Mouse (Mus musculus) cerebellum, adult 8-10 months (tissue): Measurements from ENCODE around the gene Gbp3.

Experiments used
- DNase-seq: peaks from one replicate; pipeline ENCODE4 v3.0.0; 2022

The Gbp3 gene

GRCm38 (mm10) chr3:142590431-142591067 lies 30.7 kb downstream of the Gbp3 start:
- DNase-seq, result no peak

- DNase-seq, result no peak
These were observed 34.7 kb downstream of the Gbp3 start, which contains the start of gene Gbp2b for GRCm38 (mm10) chr3:142594547-142594946. TSS of gene Gbp2b (plus strand) at chr3:142594847.

- no peak for DNase-seq
These were observed 38.1 kb downstream of the Gbp3 start for GRCm38 (mm10) chr3:142597923-142598322.

- DNase-seq, result no peak
These were observed 41.8 kb downstream of the Gbp3 start for GRCm38 (mm10) chr3:142601675-142602074.

- DNase-seq, result no peak
These were observed 58.8 kb downstream of the Gbp3 start for GRCm38 (mm10) chr3:142618658-142619057.

GRCm38 (mm10) chr3:142619606-142620005 lies 59.8 kb downstream of the Gbp3 start:
- no peak for DNase-seq

- DNase-seq, result no peak
These were observed 60.5 kb downstream of the Gbp3 start, which contains the start of gene Gbp2 for GRCm38 (mm10) chr3:142620111-142620955. TSS of gene Gbp2 (plus strand) at chr3:142620602.

- DNase-seq, result no peak
These were observed 61.2 kb downstream of the Gbp3 start for GRCm38 (mm10) chr3:142620956-142621562.
